Mouse (Mus musculus) embryo, embryonic 10.5 days (tissue): Measurements from ENCODE around the gene Rab6b.

Experiments
- DNase-seq: peaks from one replicate; pipeline ENCODE4 v3.0.0-alpha.2; 2015; ENCODE audit warnings: low spot score

Rab6b gene

DNA sequence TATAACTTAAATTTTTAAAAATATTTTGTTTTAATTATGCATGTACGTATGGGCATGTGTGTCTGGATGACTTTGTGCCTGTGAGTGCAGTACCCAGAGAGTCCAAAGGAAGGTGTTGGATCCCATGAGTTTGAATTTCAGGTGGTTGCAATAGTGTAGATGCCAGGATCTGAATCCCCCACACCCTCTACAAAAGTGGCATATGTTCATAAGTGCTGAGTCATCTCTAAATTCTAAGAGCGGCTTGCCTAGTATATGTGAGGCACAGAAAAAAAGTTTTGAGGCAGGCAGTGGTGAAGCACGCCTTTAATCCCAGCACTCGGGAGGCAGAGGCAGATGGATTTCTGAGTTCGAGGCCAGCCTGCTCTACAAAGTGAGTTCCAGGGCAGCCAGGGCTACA, 94.2 kb downstream of the Rab6b start:
- DNase-seq = no peak

GRCm38 (mm10) chr9:103207846-103208245, 96.3 kb downstream of the Rab6b start:
- peak; percentile 89 for DNase-seq

- DNase-seq = no peak
Measured at GRCm38 (mm10) chr9:103208802-103209423, 97.3 kb downstream of the Rab6b start.

DNA sequence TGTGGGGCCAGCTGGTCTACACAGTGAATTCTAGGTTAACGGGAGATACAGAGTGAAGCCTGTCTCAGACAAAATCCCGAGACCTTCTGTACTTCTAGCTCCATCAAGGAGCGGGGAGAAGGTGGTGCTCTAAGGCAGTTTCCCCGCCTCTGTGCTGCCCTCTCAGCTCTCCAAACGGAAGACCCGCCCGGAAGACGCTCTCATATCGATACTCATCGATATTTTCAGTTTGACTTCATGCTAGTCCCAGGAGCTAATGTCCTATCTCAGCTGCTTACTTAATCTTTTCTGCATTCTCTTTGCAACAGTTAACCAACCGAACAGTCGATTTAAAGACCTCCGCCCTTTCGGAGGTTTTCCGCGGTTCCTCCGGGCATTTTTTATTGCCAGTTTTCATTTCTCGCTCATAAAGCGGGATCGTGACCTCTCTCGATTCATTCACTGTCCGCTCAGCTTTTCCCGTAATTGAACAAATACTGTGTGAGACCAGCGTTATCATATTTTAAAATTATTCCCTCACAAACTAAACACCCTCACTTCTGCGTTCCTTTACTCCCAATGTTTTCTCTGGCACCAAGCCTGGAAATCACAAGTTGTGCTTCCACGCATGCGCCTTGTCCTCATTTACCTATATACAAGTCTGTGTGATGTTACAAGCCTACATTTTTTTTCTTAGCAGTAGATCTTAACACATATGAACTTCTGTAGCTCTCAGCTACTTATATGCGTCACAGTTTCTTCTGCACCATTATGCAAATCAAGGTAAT, 101.2 kb downstream of the Rab6b start:
- no peak for DNase-seq

GRCm38 (mm10) chr9:103213631-103214030, 102.0 kb downstream of the Rab6b start:
- DNase-seq = no peak

- DNase-seq = no peak
Measured at GRCm38 (mm10) chr9:103214281-103214680, 102.7 kb downstream of the Rab6b start.

DNA sequence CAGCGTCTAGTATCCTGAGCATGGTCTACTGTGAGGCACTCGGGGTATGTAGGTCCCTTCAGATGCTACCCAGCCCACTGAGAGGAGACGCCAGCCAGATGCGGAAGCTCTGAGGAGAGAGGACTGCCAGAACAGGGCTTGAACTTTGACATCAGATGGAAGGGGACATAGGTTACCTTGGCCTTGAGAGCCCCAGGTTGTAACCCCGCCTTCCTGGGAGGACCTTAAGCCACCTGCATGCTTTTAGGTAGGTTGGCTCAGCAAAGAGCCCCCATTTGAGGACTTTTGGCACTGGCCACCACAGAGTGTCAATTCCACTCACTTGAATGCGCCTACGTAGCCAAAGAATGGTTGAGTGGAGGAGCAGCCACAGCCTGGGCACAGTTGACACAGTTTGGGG, 113.1 kb downstream of the Rab6b start:
- DNase-seq = no peak

- DNase-seq = peak; percentile 45
Measured at GRCm38 (mm10) chr9:103225464-103225863, 113.9 kb downstream of the Rab6b start.

GRCm38 (mm10) chr9:103226806-103227205, 115.2 kb downstream of the Rab6b start:
- DNase-seq = no peak

- DNase-seq = no peak
Measured at GRCm38 (mm10) chr9:103227760-103228159, 116.2 kb downstream of the Rab6b start.

- no peak for DNase-seq
Measured at GRCm38 (mm10) chr9:103228370-103229003, 116.9 kb downstream of the Rab6b start.

DNA sequence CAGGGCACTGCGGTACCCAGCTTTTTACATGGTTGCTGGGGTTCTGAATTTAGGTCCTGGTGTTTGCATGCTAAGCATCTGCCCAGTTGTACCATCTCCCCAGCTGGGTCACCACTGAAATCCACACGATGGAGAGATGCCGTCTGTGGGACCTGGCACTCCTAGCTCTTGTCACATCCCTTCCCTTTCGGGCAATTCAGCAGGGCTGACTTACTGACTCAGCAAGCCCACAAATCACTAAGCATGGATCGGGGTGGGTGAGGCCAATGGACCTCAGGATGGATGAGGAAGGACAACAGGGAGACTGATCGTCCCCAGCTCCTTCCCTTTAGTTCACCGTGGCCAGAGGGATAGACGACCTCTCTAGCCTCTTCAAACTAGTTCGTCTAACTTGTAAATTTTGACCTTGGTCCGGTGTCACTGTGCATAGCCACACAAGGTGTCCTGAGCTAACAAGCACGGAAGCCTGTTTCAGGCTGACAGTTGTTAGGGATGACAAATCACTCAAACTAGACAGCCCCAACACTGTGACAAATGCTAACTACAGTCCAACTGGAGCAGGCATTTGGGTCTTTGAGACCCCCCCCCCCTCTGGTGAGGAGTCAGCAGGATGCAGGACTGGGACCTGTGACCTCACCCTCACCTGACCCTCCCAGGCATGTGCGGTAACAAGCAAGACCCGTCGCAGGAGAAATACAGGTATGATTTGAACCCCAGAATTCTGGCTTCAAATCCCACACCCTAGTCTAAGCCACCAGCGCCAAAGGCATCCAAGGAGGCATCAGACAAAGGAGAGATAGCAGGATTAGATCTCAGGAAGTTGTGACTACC, 117.7 kb downstream of the Rab6b start:
- DNase-seq = no peak

- peak; percentile 31 for DNase-seq
Measured at GRCm38 (mm10) chr9:103230151-103230951, 118.8 kb downstream of the Rab6b start, which contains the start of the genes Gm20425 and Trf. Gene Gm20425, minus strand, starts transcription at chr9:103230307. Gene Trf, minus strand, starts transcription at chr9:103230444.

DNA sequence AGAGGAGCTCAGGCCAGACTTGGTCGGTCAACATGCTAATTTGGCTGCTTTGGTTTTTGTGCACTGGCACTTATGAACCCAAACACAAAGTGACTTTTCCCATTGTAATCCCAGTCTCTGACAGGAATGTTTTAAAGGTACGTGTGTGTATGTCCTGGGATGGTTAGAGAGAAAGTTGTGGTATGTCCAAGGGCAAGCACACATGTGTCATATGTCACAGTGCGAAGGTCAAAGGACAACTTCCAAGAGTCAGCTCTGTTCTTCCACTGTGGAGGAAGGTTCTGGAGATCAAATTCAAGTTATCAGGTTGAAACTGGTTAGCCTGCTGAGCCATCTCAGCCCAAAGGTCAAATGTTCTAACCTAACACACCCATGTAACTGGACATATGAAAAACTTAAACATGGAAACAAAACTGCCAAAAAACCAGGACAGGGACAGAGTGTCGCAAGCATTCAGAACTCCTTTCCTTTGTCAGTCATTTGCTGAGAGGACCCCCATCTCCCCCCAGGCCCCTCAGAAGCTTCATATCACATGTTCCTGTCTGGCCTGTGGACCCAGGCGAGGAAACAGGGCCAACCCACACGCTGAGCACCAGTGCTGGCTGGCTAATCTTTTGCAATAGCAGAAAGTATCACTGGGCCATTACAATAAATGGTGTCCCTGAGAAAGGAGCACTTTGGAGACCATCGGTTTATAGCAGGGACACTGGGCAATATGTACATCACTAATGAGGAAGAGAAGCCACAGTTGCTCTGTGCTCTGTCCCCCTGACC, 120.8 kb downstream of the Rab6b start:
- DNase-seq = no peak

DNA sequence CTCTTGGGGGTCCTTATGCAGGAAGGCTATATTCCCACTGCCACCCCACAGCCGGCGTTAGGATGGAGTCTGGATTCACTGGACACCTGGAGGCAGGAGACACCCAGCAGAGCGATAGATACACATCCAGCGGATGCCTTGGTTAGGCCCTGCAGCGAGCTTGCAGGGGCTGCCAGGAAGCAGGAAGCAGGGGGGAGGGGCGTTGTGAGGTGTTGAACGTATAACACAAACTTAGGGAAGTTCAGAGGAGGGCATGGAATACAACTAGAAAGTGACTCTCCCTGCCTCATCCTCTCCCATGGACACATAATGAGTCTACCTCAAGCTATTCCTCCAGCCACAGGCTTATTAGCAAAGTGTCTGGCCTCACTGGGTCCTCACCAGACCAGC, 121.4 kb downstream of the Rab6b start:
- DNase-seq = no peak

- DNase-seq = no peak
Measured at GRCm38 (mm10) chr9:103234059-103234458, 122.5 kb downstream of the Rab6b start.

- DNase-seq = no peak
Measured at GRCm38 (mm10) chr9:103234565-103235165, 123.1 kb downstream of the Rab6b start.
